Mouse (Mus musculus) lung, postnatal 0 days (tissue): ENCODE results near the gene Gipc3.

ENCODE experiments used
- CTCF ChIP-seq: IDR thresholded peaks from 2 replicates; pipeline ENCODE4 v1.5.1; 2016; ENCODE audit warnings: antibody characterized with exemption, mild to moderate bottlenecking
- EP300 ChIP-seq: IDR thresholded peaks from 2 replicates; pipeline ENCODE4 v1.6.1; 2016; ENCODE audit warnings: antibody characterized with exemption, mild to moderate bottlenecking, control low read depth

DNA sequence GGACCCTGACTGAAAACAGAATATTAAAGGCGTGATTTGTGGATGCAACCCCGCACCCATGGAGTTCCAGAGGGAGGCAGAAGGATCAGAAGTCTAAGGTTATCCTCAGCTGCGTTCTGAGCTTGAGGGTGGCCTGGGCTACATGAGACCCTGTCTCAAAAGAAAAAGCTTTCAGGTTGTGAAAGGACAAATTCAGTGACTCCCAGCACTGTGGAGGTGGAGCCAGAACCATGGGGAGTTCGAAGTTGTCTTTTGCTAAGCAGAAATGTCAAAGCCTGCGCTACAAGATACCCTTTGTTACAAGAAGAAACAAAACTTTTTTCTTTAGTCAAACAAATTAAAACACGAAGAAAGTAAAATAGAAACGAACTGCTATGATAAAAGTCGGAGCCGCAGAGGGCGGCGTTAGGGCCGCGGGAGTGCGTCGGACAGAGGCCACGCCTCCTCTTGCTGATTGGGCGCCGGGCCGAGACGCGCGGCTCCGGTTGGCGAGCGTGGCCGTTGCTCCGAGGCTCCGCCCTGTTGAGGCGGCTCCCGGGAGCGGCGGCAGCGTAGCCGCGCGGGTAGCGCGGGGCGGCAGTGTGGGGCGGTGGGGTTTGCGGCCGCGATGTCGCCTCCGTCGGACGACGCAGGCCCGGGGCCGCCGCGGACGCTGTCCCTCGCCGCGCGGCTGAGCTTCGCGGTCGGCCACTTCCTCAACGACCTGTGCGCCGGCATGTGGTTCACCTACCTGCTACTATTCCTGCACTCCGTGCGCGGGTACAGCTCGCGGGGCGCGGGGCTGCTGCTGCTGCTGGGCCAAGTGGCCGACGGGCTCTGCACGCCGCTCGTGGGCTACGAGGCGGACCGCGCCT is 14.2 kb upstream of the Gipc3 start, which contains the start of gene Mfsd12:
- TF ChIP-seq CTCF (no peak), EP300 (no peak)
